In the genomic region with DNA sequence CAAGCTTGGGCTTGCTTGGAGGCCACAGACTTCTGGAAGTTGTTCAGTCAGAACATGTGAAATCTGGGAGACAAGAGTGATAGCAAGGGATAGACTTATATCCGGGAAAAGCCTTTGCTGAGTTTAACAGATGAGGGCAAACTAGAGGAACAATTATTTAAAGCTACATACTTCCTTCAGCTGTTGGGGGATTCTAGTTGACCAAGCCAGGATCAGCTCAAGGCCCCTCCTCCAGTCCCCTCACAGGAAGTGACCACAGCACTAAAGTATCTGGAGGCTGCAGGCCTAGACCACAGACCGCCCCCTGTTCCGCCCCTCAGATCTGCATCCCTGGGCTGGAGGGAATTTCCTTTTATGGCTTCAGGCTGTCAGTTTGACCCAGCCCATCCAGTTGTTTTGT, we compare ENCODE assay signal across 8 mouse cellular contexts. TPM values are rescaled to one million over a fixed set of nuclear protein-coding genes. Genes with fewer than 3 reads are reported as not detected.
A peak's percentile ranks its signal among the peaks of the same experiment; 100 is the strongest.
DNase-seq lines count a peak whose midpoint lies in the region; ATAC-seq and TF ChIP-seq lines count a peak whose summit lies in the region.

No protein-coding gene starts in this region.

- no peak overlapping the region; the same call in 1 of the 2 replicates for H3K27ac ChIP-seq in layer of hippocampus, adult 2 months

- WGBS in lung, adult 2 months, result 13% methylated on average over 3 of the region's 3 CpGs

- TF ChIP-seq CTCF in lung, adult 2 months (IDR thresholded peaks at IDR 0.05; ENCODE audit: insufficient read depth, low read length), result no peak
- TF ChIP-seq CTCF in layer of hippocampus, adult 2 months (conservative IDR thresholded peaks at IDR 0.05), result no peak

- H3K4me1 ChIP-seq in lung, adult 2 months (ENCODE audit: control insufficient read depth, insufficient read depth, low read length), result peaks cover 18% of the 10 kb centered on the region

- DNase-seq in A20 (ENCODE audit: low read depth, low spot score), result peak; percentile 45
- DNase-seq in adrenal gland, adult 8-10 months, result peak; percentile 59
- DNase-seq in heart, adult 11 months, result peak; percentile 99
- DNase-seq in kidney, adult 11 months, result peak; percentile 77
- peak; percentile 41 for DNase-seq in lung, adult 2 months
- peak; percentile 69 for DNase-seq in skeletal muscle tissue, adult 2 months (ENCODE audit: low read depth, low spot score)
- DNase-seq in layer of hippocampus, adult 2 months (ENCODE audit: low spot score in 2 of 2), result no peak

- ATAC-seq in monocyte, adult 5-6 weeks (replicated peaks; ENCODE audit: insufficient number of reproducible peaks, low FRiP score, low TSS enrichment, poor library complexity, severe bottlenecking), result no peak

- peak overlapping the region; percentile 41 for H3K4me3 ChIP-seq in lung, adult 2 months (replicated peaks; ENCODE audit: extremely low read depth, low read depth, low read length)
- no peak overlapping the region; the same call in 1 of the 2 replicates for H3K4me3 ChIP-seq in layer of hippocampus, adult 2 months

- peak; percentile 58; the same call in 1 of the 2 replicates for TF ChIP-seq POLR2A in lung, adult 2 months (IDR thresholded peaks at IDR 0.05; ENCODE audit: borderline replicate concordance, extremely low read depth, low read depth, low read length)

RNA-seq across cellular contexts. Expression of gene Rrp8, which starts 1.8 kb away (rescaled TPM):
- 10 to 100 TPM; 18.3 to 29.6 (median 22.0) TPM for total RNA-seq in adrenal gland, adult 8-10 months (2022)
- polyA plus RNA-seq in lung, adult 2 months (2012; rRNA removed), result 7.5 and 8.4 TPM in 2 replicates
- total RNA-seq in layer of hippocampus, adult 2 months (2021), result 10 to 100 TPM in 1 of 2 experiments, 1 to 10 TPM in 1; 8.9 to 14.3 TPM
- total RNA-seq in monocyte, adult 5-6 weeks (2017), result 9.4 to 15.5 TPM (median 14.7 TPM) in 3 replicates

RNA-seq across cellular contexts. Expression of gene Ilk, which starts 2.6 kb away (rescaled TPM):
- total RNA-seq in adrenal gland, adult 8-10 months (2022), result 100 to 1,000 TPM; 127 to 155 (median 137) TPM
- 159 and 195 TPM in 2 replicates for polyA plus RNA-seq in lung, adult 2 months (2012; rRNA removed)
- total RNA-seq in layer of hippocampus, adult 2 months (2021), result 10 to 100 TPM; 79.7 to 83.2 TPM
- 105 to 145 TPM (median 128 TPM) in 3 replicates for total RNA-seq in monocyte, adult 5-6 weeks (2017)

RNA-seq across cellular contexts. Expression of gene Taf10, which starts 5.2 kb away (rescaled TPM):
- total RNA-seq in adrenal gland, adult 8-10 months (2022), result 100 to 1,000 TPM; 198 to 224 (median 207) TPM
- 276 and 345 TPM in 2 replicates for polyA plus RNA-seq in lung, adult 2 months (2012; rRNA removed)
- total RNA-seq in layer of hippocampus, adult 2 months (2021), result 100 to 1,000 TPM; 112 to 120 TPM
- 113 to 187 TPM (median 117 TPM) in 3 replicates for total RNA-seq in monocyte, adult 5-6 weeks (2017)

RNA-seq across cellular contexts. Expression of gene Tpp1, which starts 13.1 kb away (rescaled TPM):
- total RNA-seq in adrenal gland, adult 8-10 months (2022), result 100 to 1,000 TPM; 121 to 139 (median 132) TPM
- polyA plus RNA-seq in lung, adult 2 months (2012; rRNA removed), result 141 and 187 TPM in 2 replicates
- total RNA-seq in layer of hippocampus, adult 2 months (2021), result 10 to 100 TPM; 73.2 to 73.4 TPM
- total RNA-seq in monocyte, adult 5-6 weeks (2017), result 13.5 to 25.3 TPM (median 22.9 TPM) in 3 replicates

RNA-seq across cellular contexts. Expression of gene Dchs1, which starts 48.5 kb away (rescaled TPM):
- total RNA-seq in adrenal gland, adult 8-10 months (2022), result 1 to 10 TPM; 7.4 to 9.8 (median 8.7) TPM
- 13.9 and 14.8 TPM in 2 replicates for polyA plus RNA-seq in lung, adult 2 months (2012; rRNA removed)
- total RNA-seq in layer of hippocampus, adult 2 months (2021), result 10 to 100 TPM; 14.1 to 15.1 TPM
- total RNA-seq in monocyte, adult 5-6 weeks (2017), result not detected in 3 replicates

Comparison
In these comparisons a context has a peak if more than half of its experiments do, and no peak if none do; other contexts are left out.
1. DNase-seq: peak in A20 (single experiment), adrenal gland, adult 8-10 months (single experiment), heart, adult 11 months (single experiment), kidney, adult 11 months (single experiment), lung, adult 2 months (single experiment) and skeletal muscle tissue, adult 2 months (single experiment); none in layer of hippocampus, adult 2 months (0 of 2).